Mouse (Mus musculus) frontal cortex, postnatal 36 days (tissue): Measurements from ENCODE around the gene Lrrc1.

Experiments
- DNase-seq, 2 experiments: peaks; one replicate each; pipeline ENCODE4 v3.0.0; 2022; ENCODE audit warnings: low spot score in 2 of 2

Gene Lrrc1

GRCm38 (mm10) chr9:77543351-77544321 lies 1.0 kb downstream of the Lrrc1 start:
- peak; percentile 17 to 34 for DNase-seq

- DNase-seq = no peak
Measured at GRCm38 (mm10) chr9:77541556-77541955, 3.1 kb downstream of the Lrrc1 start.

GRCm38 (mm10) chr9:77539232-77539631 lies 5.4 kb downstream of the Lrrc1 start:
- no peak for DNase-seq

GRCm38 (mm10) chr9:77537357-77537756 lies 7.3 kb downstream of the Lrrc1 start:
- DNase-seq = no peak

- DNase-seq = no peak
Measured at GRCm38 (mm10) chr9:77536832-77537231, 7.8 kb downstream of the Lrrc1 start.

GRCm38 (mm10) chr9:77536286-77536685 lies 8.4 kb downstream of the Lrrc1 start:
- DNase-seq = no peak

- DNase-seq = no peak
Measured at GRCm38 (mm10) chr9:77535021-77535744, 9.5 kb downstream of the Lrrc1 start.

GRCm38 (mm10) chr9:77528379-77529041 lies 16.2 kb downstream of the Lrrc1 start:
- no peak for DNase-seq

- DNase-seq = no peak
Measured at GRCm38 (mm10) chr9:77527170-77527569, 17.5 kb downstream of the Lrrc1 start.

GRCm38 (mm10) chr9:77526715-77527114 lies 18.0 kb downstream of the Lrrc1 start:
- DNase-seq = no peak

- no peak for DNase-seq
Measured at GRCm38 (mm10) chr9:77525595-77526295, 18.9 kb downstream of the Lrrc1 start.

- DNase-seq = no peak
Measured at GRCm38 (mm10) chr9:77523793-77524192, 20.9 kb downstream of the Lrrc1 start.

- DNase-seq = no peak
Measured at GRCm38 (mm10) chr9:77522476-77522875, 22.2 kb downstream of the Lrrc1 start.

- DNase-seq = no peak
Measured at GRCm38 (mm10) chr9:77519198-77519597, 25.5 kb downstream of the Lrrc1 start.

GRCm38 (mm10) chr9:77516782-77517364 lies 27.8 kb downstream of the Lrrc1 start:
- no peak for DNase-seq

- no peak for DNase-seq
Measured at GRCm38 (mm10) chr9:77513892-77514291, 30.8 kb downstream of the Lrrc1 start.

- no peak for DNase-seq
Measured at GRCm38 (mm10) chr9:77512220-77512619, 32.5 kb downstream of the Lrrc1 start.

GRCm38 (mm10) chr9:77510574-77510973 lies 34.1 kb downstream of the Lrrc1 start:
- DNase-seq = no peak

- DNase-seq = no peak
Measured at GRCm38 (mm10) chr9:77507743-77508394, 36.8 kb downstream of the Lrrc1 start.

GRCm38 (mm10) chr9:77502548-77503438 lies 41.9 kb downstream of the Lrrc1 start:
- DNase-seq = no peak
